20 mouse cellular contexts compared by ENCODE assay signal in the genomic region with DNA sequence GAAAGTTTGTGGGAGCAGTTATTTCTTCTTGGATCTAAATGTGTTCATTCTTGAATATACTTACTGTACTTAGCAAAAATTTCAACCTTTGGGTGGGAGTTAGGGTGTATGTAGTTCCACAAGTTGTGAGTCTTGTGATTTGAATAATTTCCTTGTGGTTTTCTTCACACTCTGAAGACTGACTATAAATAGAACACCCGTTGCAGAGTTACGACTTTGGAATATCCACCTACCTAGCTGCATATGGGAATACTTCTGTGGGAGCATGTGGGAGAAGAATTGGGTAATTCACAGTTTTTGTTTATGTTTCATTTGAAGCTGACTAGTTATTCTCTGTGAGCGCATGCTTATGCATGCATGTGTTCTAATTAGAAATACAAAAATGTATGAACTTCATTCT.
"Had no signal": no experiment of that assay in that cellular context is flagged by ENCODE, and none has a peak within 500 bp of the region (broad histone marks: within the 10 kb centered on the region; RNA-seq: fewer than 3 reads in every experiment).

No protein-coding gene starts in this region.

- H3K36me3 ChIP-seq: limb, embryonic 12.5 days; liver, embryonic 13.5 days; stomach, embryonic 15.5 days had no signal

- H3K9me3 ChIP-seq: limb, embryonic 12.5 days; liver, embryonic 13.5 days; stomach, embryonic 15.5 days had no signal

- H3K27ac ChIP-seq: kidney, postnatal 0 days; left cerebral cortex, adult 2 months; limb, embryonic 12.5 days; liver, embryonic 13.5 days; stomach, embryonic 15.5 days had no signal

- H3K27me3 ChIP-seq: limb, embryonic 12.5 days; liver, embryonic 13.5 days; stomach, embryonic 15.5 days had no signal

- DNase-seq: kidney, adult 2 months; kidney, postnatal 25 days; layer of hippocampus, adult 9-11 months; layer of hippocampus, postnatal 36 days; liver, embryonic 13.5 days; lung, adult 2 months; lung, postnatal 14 days; lung, postnatal 4 days; midbrain, embryonic 14.5 days; right cerebral cortex, adult 18-20 months; right cerebral cortex, postnatal 25 days; spleen, adult 18-20 months; thymus, adult 18-20 months; thymus, postnatal 36 days had no signal

- H3K4me2 ChIP-seq: limb, embryonic 12.5 days; liver, embryonic 13.5 days; midbrain, embryonic 11.5 days; stomach, embryonic 15.5 days had no signal

- H3K9ac ChIP-seq: limb, embryonic 12.5 days; liver, embryonic 13.5 days; stomach, embryonic 15.5 days had no signal

- H3K4me3 ChIP-seq: layer of hippocampus, adult 2 months; left cerebral cortex, adult 2 months; limb, embryonic 12.5 days; liver, embryonic 13.5 days; stomach, embryonic 15.5 days had no signal
